In the genomic region with DNA sequence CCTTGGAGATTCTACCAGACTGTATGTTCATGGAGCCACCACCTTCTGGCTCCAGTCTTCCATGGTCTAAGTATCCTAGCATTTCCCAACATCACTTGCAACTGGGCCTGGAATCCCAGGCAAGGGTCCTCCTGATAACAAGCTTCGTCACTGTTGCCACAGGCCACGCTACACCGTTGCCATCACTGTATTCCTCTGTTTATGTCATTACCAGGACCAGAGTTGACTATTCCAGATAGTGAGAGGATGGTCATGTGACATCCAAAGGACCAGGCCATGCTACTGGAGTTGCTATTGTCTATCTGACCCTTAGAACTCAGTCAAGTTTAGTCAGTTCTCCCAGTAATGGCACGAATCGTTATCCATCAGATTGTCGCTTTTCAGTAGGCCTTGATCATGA, we compare ENCODE assay signal across 18 mouse cellular contexts. TPM values are rescaled to one million over a fixed set of nuclear protein-coding genes. Genes with fewer than 3 reads are reported as not detected.
DNase-seq lines count a peak whose midpoint lies in the region; ATAC-seq lines count a peak whose summit lies in the region.
"Had no signal": no experiment of that assay in that cellular context is flagged by ENCODE, and none has a peak within 500 bp of the region (broad histone marks: within the 10 kb centered on the region; RNA-seq: fewer than 3 reads in every experiment).

No protein-coding gene starts in this region.

- no peak overlapping the region for H3K4me3 ChIP-seq in liver, embryonic 12.5 days
- H3K4me3 ChIP-seq in liver, embryonic 11.5 days (ENCODE audit: low read depth, low read length) = no peak overlapping the region
- H3K4me3 ChIP-seq in liver, embryonic 15.5 days (replicated peaks) = no peak overlapping the region
- no peak overlapping the region for H3K4me3 ChIP-seq in hindbrain, embryonic 12.5 days
- H3K4me3 ChIP-seq: embryonic facial prominence, embryonic 12.5 days; hindbrain, embryonic 10.5 days; hindbrain, embryonic 15.5 days had no signal

- peak overlapping the region; percentile 78 for H3K27ac ChIP-seq in liver, embryonic 12.5 days
- no peak overlapping the region for H3K27ac ChIP-seq in liver, embryonic 11.5 days (ENCODE audit: low read depth, low read length)
- peak overlapping the region; percentile 58 for H3K27ac ChIP-seq in liver, embryonic 15.5 days (replicated peaks)
- no peak overlapping the region for H3K27ac ChIP-seq in hindbrain, embryonic 12.5 days
- H3K27ac ChIP-seq: embryonic facial prominence, embryonic 12.5 days; hindbrain, embryonic 10.5 days; hindbrain, embryonic 15.5 days had no signal

- DNase-seq in liver, embryonic 11.5 days (ENCODE audit: low spot score) = no peak
- no peak for DNase-seq in lung, postnatal 14 days
- no peak for DNase-seq in cerebellum, adult 9-11 months
- DNase-seq: adrenal gland, adult 2 months; adrenal gland, postnatal 25 days; cerebellum, adult 2 months; cerebellum, postnatal 14 days; embryo, embryonic 11 days; gastrocnemius, postnatal 10 days had no signal

- ATAC-seq in liver, embryonic 12.5 days = peak; percentile 43; the same call in 1 of the 2 replicates
- no peak for ATAC-seq in liver, embryonic 11.5 days (replicated peaks; ENCODE audit: low FRiP score)
- peak; percentile 35 for ATAC-seq in erythroblast, adult 5-6 weeks (replicated peaks; ENCODE audit: low FRiP score, poor library complexity, severe bottlenecking)
- ATAC-seq in liver, embryonic 15.5 days (ENCODE audit: insufficient read depth) = peak; percentile 35
- ATAC-seq in hindbrain, embryonic 12.5 days (ENCODE audit: low FRiP score) = no peak
- ATAC-seq: forebrain, embryonic 16.5 days had no signal

- 80% methylated on average over 6 of the region's 6 CpGs for WGBS in liver, embryonic 12.5 days (ENCODE audit: insufficient replicate concordance)
- 82% methylated on average over 6 of the region's 6 CpGs for WGBS in liver, embryonic 11.5 days
- 78% methylated on average over 6 of the region's 6 CpGs for WGBS in liver, embryonic 15.5 days (ENCODE audit: insufficient replicate concordance)
- 91% methylated on average over 6 of the region's 6 CpGs for WGBS in hindbrain, embryonic 12.5 days

- H3K36me3 ChIP-seq in liver, embryonic 12.5 days = no peaks in the 10 kb centered on the region
- H3K36me3 ChIP-seq in liver, embryonic 11.5 days (ENCODE audit: control insufficient read depth, insufficient read depth, low read length) = no peaks in the 10 kb centered on the region
- H3K36me3 ChIP-seq in liver, embryonic 15.5 days (replicated peaks) = no peaks in the 10 kb centered on the region
- H3K36me3 ChIP-seq in hindbrain, embryonic 12.5 days = no peaks in the 10 kb centered on the region
- H3K36me3 ChIP-seq: embryonic facial prominence, embryonic 12.5 days; hindbrain, embryonic 10.5 days; hindbrain, embryonic 15.5 days had no signal

- H3K27me3 ChIP-seq in liver, embryonic 12.5 days (replicated peaks) = no peaks in the 10 kb centered on the region
- H3K27me3 ChIP-seq in liver, embryonic 11.5 days (replicated peaks; ENCODE audit: control insufficient read depth, insufficient read depth, low read length) = no peaks in the 10 kb centered on the region
- 0 out of 2 replicates have a peak, but pooled peaks cover 2% of the 10 kb centered on the region for H3K27me3 ChIP-seq in liver, embryonic 15.5 days
- no peaks in the 10 kb centered on the region for H3K27me3 ChIP-seq in hindbrain, embryonic 12.5 days
- H3K27me3 ChIP-seq: embryonic facial prominence, embryonic 12.5 days; hindbrain, embryonic 15.5 days had no signal

- H3K4me2 ChIP-seq in liver, embryonic 12.5 days = peak overlapping the region; percentile 55
- no peak overlapping the region for H3K4me2 ChIP-seq in liver, embryonic 11.5 days
- peak overlapping the region; percentile 51 for H3K4me2 ChIP-seq in liver, embryonic 15.5 days
- H3K4me2 ChIP-seq in hindbrain, embryonic 12.5 days (replicated peaks) = no peak overlapping the region
- H3K4me2 ChIP-seq: embryonic facial prominence, embryonic 12.5 days; heart, embryonic 11.5 days; hindbrain, embryonic 15.5 days had no signal

- H3K9ac ChIP-seq in liver, embryonic 12.5 days = peak overlapping the region; percentile 32
- no peak overlapping the region for H3K9ac ChIP-seq in liver, embryonic 11.5 days (ENCODE audit: low read depth, low read length)
- peak overlapping the region; percentile 28; the same call in 1 of the 2 replicates for H3K9ac ChIP-seq in liver, embryonic 15.5 days
- no peak overlapping the region for H3K9ac ChIP-seq in hindbrain, embryonic 12.5 days
- H3K9ac ChIP-seq: embryonic facial prominence, embryonic 12.5 days; hindbrain, embryonic 15.5 days had no signal

- peaks cover 23% of the 10 kb centered on the region for H3K4me1 ChIP-seq in liver, embryonic 12.5 days
- no peaks in the 10 kb centered on the region for H3K4me1 ChIP-seq in liver, embryonic 11.5 days (replicated peaks; ENCODE audit: control insufficient read depth, insufficient read depth, low read length)
- peaks cover 22% of the 10 kb centered on the region for H3K4me1 ChIP-seq in liver, embryonic 15.5 days (replicated peaks)
- H3K4me1 ChIP-seq in hindbrain, embryonic 12.5 days = no peaks in the 10 kb centered on the region
- H3K4me1 ChIP-seq: embryonic facial prominence, embryonic 12.5 days; hindbrain, embryonic 10.5 days; hindbrain, embryonic 15.5 days had no signal

- H3K9me3 ChIP-seq in liver, embryonic 12.5 days (replicated peaks) = no peaks in the 10 kb centered on the region
- H3K9me3 ChIP-seq in liver, embryonic 11.5 days (ENCODE audit: control insufficient read depth, low read length) = no peaks in the 10 kb centered on the region
- H3K9me3 ChIP-seq in liver, embryonic 15.5 days (replicated peaks) = no peaks in the 10 kb centered on the region
- H3K9me3 ChIP-seq in hindbrain, embryonic 12.5 days (replicated peaks) = no peaks in the 10 kb centered on the region
- H3K9me3 ChIP-seq: embryonic facial prominence, embryonic 12.5 days; hindbrain, embryonic 10.5 days; hindbrain, embryonic 15.5 days had no signal

RNA-seq across cellular contexts. Expression of a gene that starts 9.9 kb away (rescaled TPM):
- polyA plus RNA-seq in liver, embryonic 12.5 days (2016; fragmentation: Nextera tagmentation; extraction: Ambion mirVana) = 55.3 and 56.0 TPM in 2 replicates
- 41.3 and 45.0 TPM in 2 replicates for polyA plus RNA-seq in liver, embryonic 11.5 days (2014; fragmentation: Nextera tagmentation; extraction: Ambion mirVana)
- total RNA-seq in erythroblast, adult 5-6 weeks (2015; ENCODE audit: low replicate concordance) = 178 and 182 TPM in 2 replicates
- 191 and 203 TPM in 2 replicates for total RNA-seq in erythroblast, adult 5-6 weeks (2017; ENCODE audit: low replicate concordance)
- polyA plus RNA-seq in liver, embryonic 15.5 days (2015; fragmentation: Nextera tagmentation; extraction: Ambion mirVana) = 33.7 and 33.8 TPM in 2 replicates
- 113 and 120 TPM in 2 replicates for polyA plus RNA-seq in hindbrain, embryonic 12.5 days (2016; fragmentation: Nextera tagmentation; extraction: Ambion mirVana)

Comparison
In these comparisons a context has a peak if more than half of its experiments do, and no peak if none do; other contexts are left out.
1. ATAC-seq: peak in liver, embryonic 12.5 days (single experiment), erythroblast, adult 5-6 weeks (single experiment) and liver, embryonic 15.5 days (single experiment); none in liver, embryonic 11.5 days (single experiment) and hindbrain, embryonic 12.5 days (single experiment).
2. H3K27ac ChIP-seq: peak in liver, embryonic 12.5 days (single experiment) and liver, embryonic 15.5 days (single experiment); none in liver, embryonic 11.5 days (single experiment) and hindbrain, embryonic 12.5 days (single experiment).
3. H3K4me2 ChIP-seq: peak in liver, embryonic 12.5 days (single experiment) and liver, embryonic 15.5 days (single experiment); none in liver, embryonic 11.5 days (single experiment) and hindbrain, embryonic 12.5 days (single experiment).
4. H3K9ac ChIP-seq: peak in liver, embryonic 12.5 days (single experiment) and liver, embryonic 15.5 days (single experiment); none in liver, embryonic 11.5 days (single experiment) and hindbrain, embryonic 12.5 days (single experiment).